Mouse (Mus musculus) spleen, postnatal 14 days (tissue): ENCODE measurements around the gene Gm28897.
"Not testable (repeated sequence)": the region's sequence is repeated elsewhere in the genome, so short reads cannot be mapped to it uniquely, and the experiment has no call there.

Experiments used
- DNase-seq, 2 experiments: peaks; one replicate each; pipeline ENCODE4 v3.0.0; 2021 to 2022; ENCODE audit warnings: low spot score in 2 of 2

Gene Gm28897

GRCm38 (mm10) chrY:80926695-80927094 is at the start of gene Gm28897:
Gene Gm28897 (plus strand): TSS chrY:80926995.
- DNase-seq = not testable (repeated sequence)
